Mouse (Mus musculus) embryonic facial prominence, embryonic 11.5 days (tissue): ENCODE results near the gene Ubac2. TPM values are rescaled to one million over a fixed set of nuclear protein-coding genes. Genes with fewer than 3 reads are reported as not detected.

Experiments used
- ATAC-seq: fragments of 200-750 bp; cut with Nextera tagmentation; replicated peaks from 2 replicates; pipeline ENCODE4 v1.8.0; 2017; ENCODE audit warnings: low read depth; ENCODE audit not compliant: insufficient number of reproducible peaks, low FRiP score, low TSS enrichment
- DNase-seq: peaks from one replicate; pipeline ENCODE4 v3.0.0-alpha.2; 2015; ENCODE audit warnings: low spot score
- H3K27ac ChIP-seq: fragments of 300-500 bp; sonication (generic); replicated peaks from 2 replicates; pipeline ENCODE4 v1.5.1; 2014; ENCODE audit warnings: mild to moderate bottlenecking, low read depth, low read length, control low read depth
- H3K27me3 ChIP-seq: fragments of 300-500 bp; sonication (generic); 2 replicates; pipeline ENCODE4 v1.6.1; 2014; ENCODE audit warnings: mild to moderate bottlenecking, low read length, moderate library complexity, mixed read lengths; ENCODE audit not compliant: control insufficient read depth, insufficient read depth
- H3K36me3 ChIP-seq: fragments of 300-500 bp; sonication (generic); replicated peaks from 2 replicates; pipeline ENCODE4 v1.6.1; 2014; ENCODE audit warnings: low read depth, mild to moderate bottlenecking, low read length, moderate library complexity, mixed read lengths; ENCODE audit not compliant: control insufficient read depth, insufficient read depth
- H3K4me1 ChIP-seq: fragments of 300-500 bp; sonication (generic); 2 replicates; pipeline ENCODE4 v1.6.1; 2014; ENCODE audit warnings: low read length, mixed read lengths; ENCODE audit not compliant: control insufficient read depth, insufficient read depth
- H3K4me2 ChIP-seq: fragments of 300-500 bp; sonication (generic); 2 replicates; pipeline ENCODE4 v1.6.1; 2014; ENCODE audit warnings: low read depth, mild to moderate bottlenecking, control low read depth, low read length, moderate library complexity
- H3K4me3 ChIP-seq: fragments of 300-500 bp; sonication (generic); 2 replicates; pipeline ENCODE4 v1.5.1; 2014; ENCODE audit warnings: low read depth, low read length, control low read depth
- H3K9ac ChIP-seq: fragments of 300-500 bp; sonication (generic); replicated peaks from 2 replicates; pipeline ENCODE4 v1.6.1; 2014; ENCODE audit warnings: mild to moderate bottlenecking, control low read depth, low read length
- H3K9me3 ChIP-seq: fragments of 300-500 bp; sonication (generic); replicated peaks from 2 replicates; pipeline ENCODE4 v1.6.1; 2016; ENCODE audit warnings: mild to moderate bottlenecking, low read length, inconsistent platforms, mixed read lengths; ENCODE audit not compliant: control insufficient read depth
- whole genome bisulfite sequencing: fragments of 180-500 bp; shearing (Covaris S2); extraction: QIAGEN DNeasy Blood & Tissue Kit; methylation state at CpG from one replicate; pipeline ENCODE4 v1.1.7; 2014; 5-methylcytosine and 5-hydroxymethylcytosine counted together
- polyA plus RNA-seq: library from polyadenylated mRNA; unstranded; fragments of >200 nt; fragmentation: Nextera tagmentation; extraction: Ambion mirVana; gene quantifications from 2 replicates; pipeline ENCODE4 v1.2.1, GENCODE M21; 2014

Gene Ubac2
- polyA plus RNA-seq, 1 experiment from 2014 or later, result 71.9 TPM

GRCm38 (mm10) chr14:121930731-121931383 is 52.4 kb downstream of the Ubac2 start:
- Histone ChIP-seq H3K9me3 (no peaks in the 10 kb centered on the region), H3K4me2 (no peak overlapping the region), H3K4me1 (no peaks in the 10 kb centered on the region), H3K27me3 (no peaks in the 10 kb centered on the region), H3K9ac (no peak overlapping the region), H3K4me3 (no peak overlapping the region), H3K27ac (no peak overlapping the region), H3K36me3 (no peaks in the 10 kb centered on the region; the same call in 1 of the 2 replicates)
- 86% methylated on average over 7 of the region's 7 CpGs for WGBS
- DNase-seq (no peak), ATAC-seq (no peak)

DNA sequence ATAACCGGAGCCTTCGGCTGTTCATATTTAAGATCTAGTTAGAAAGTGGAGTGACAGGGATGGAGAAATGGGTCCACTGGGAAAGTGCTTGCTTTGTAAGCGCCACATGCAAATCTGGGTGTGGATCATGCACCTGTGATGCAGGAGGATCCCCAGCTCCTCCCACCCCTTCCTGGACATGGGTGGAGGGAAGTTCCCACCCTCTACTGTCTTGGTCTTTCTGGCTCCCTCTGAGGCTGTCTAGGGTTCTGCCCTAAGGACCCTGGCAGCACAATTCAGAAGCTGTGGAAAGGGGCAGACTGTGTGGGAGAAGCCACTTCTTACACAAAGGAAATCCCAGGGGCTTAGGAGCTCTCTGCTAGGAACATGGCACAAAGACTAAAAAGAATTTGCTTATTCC is 53.2 kb downstream of the Ubac2 start:
- H3K4me3 ChIP-seq, result no peak overlapping the region

GRCm38 (mm10) chr14:121932180-121932579 is 53.8 kb downstream of the Ubac2 start:
- no peak overlapping the region for H3K4me3 ChIP-seq
- H3K4me2 ChIP-seq, result no peak overlapping the region
- H3K27ac ChIP-seq, result no peak overlapping the region
- no peak for DNase-seq
- H3K27me3 ChIP-seq, result no peaks in the 10 kb centered on the region
- no peaks in the 10 kb centered on the region for H3K4me1 ChIP-seq
- H3K9me3 ChIP-seq, result no peaks in the 10 kb centered on the region
- H3K9ac ChIP-seq, result no peak overlapping the region
- ATAC-seq, result no peak
- 84% methylated on average over 4 of the region's 4 CpGs for WGBS
- no peaks in the 10 kb centered on the region; the same call in 1 of the 2 replicates for H3K36me3 ChIP-seq

More for the DNA sequence above, 53.2 kb downstream of the Ubac2 start:
- Histone ChIP-seq H3K27me3 (no peaks in the 10 kb centered on the region), H3K27ac (no peak overlapping the region), H3K36me3 (no peaks in the 10 kb centered on the region; the same call in 1 of the 2 replicates), H3K9ac (no peak overlapping the region), H3K4me1 (no peaks in the 10 kb centered on the region), H3K4me2 (no peak overlapping the region), H3K9me3 (no peaks in the 10 kb centered on the region)
- DNase-seq (no peak), ATAC-seq (no peak)
- WGBS, result 92% methylated on average over 3 of the region's 3 CpGs

DNA sequence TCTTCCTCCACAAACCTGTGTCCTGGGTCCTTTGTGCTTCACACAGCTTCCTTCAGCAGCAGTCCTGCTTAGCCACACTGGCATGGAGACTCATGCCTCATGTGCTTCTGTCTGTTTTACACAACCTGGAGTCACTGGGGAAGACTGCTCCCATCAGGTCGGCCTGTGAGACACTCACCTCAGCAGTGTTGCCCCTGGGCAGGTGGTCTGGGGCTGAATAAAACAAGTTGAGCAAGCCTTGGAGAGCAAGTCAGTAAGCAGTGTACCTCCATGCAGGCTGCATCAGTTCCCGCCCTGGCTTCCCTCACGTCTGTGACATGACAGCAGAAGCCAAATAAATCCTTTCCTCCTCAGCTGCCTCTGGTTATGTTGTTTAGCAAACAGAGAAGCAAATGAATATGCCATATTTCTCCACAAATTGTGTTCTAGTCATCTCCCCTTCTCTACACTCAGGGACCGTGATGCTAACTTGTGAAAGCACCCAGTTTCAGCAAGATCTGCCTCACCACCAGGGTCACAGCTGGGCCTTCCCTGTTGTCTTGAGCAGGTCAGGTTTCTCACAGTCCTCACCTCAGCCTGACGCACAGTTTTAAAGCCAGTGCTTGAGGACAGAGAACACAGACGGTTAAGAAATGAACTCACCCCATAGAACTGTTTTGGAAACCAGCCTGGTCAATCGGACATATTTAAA is 55.6 kb downstream of the Ubac2 start:
- Histone ChIP-seq H3K9ac (no peak overlapping the region), H3K4me1 (no peaks in the 10 kb centered on the region), H3K36me3 (no peaks in the 10 kb centered on the region; the same call in 1 of the 2 replicates), H3K9me3 (no peaks in the 10 kb centered on the region), H3K27ac (no peak overlapping the region), H3K4me3 (no peak overlapping the region), H3K4me2 (no peak overlapping the region), H3K27me3 (no peaks in the 10 kb centered on the region)
- no peak for DNase-seq
- WGBS, result 90% methylated on average over 7 of the region's 7 CpGs
- no peak; the same call in 1 of the 2 replicates for ATAC-seq

DNA sequence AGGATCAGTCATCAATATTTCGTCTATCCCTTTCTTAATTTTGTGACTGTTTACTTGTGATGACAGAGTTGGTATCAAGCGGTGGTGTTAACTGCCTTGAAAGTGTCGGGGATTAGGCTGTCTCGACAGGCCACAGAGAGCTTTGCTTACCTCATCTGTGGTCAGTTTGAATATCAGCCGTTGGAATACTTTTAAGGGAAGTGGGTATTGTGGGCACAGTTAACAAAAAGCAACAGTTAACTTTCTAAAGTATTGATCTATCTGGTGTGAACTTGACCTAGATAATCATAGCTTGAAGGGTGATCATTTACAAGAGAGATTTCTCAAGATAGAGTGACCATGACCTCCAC is 56.2 kb downstream of the Ubac2 start:
- H3K4me1 ChIP-seq, result no peaks in the 10 kb centered on the region
- no peak overlapping the region for H3K9ac ChIP-seq
- 91% methylated on average over 5 of the region's 5 CpGs for WGBS
- no peaks in the 10 kb centered on the region for H3K9me3 ChIP-seq
- H3K4me2 ChIP-seq, result no peak overlapping the region
- no peak overlapping the region for H3K27ac ChIP-seq
- no peak overlapping the region for H3K4me3 ChIP-seq
- H3K36me3 ChIP-seq, result no peaks in the 10 kb centered on the region; the same call in 1 of the 2 replicates
- H3K27me3 ChIP-seq, result no peaks in the 10 kb centered on the region
- DNase-seq (no peak), ATAC-seq (no peak)

DNA sequence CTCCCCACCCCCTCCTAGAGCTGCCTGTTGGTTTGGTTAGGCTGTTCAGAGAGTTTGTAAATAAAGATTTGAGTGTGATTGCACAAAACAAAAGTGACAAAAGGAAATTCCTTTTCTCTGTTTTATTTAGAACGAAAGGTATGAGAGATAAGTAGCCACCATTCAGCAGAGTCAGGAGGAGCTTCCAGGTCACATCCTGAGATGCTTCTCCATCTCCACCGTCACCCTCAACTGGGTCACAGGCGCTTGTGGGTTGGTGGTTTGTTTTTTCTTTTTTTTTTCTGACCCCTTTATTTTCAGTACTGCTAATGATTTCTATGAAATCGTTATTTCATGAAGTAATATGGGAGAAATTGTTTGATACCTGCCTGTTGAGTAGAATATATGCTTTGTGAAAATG is 57.9 kb downstream of the Ubac2 start:
- H3K4me1 ChIP-seq, result no peaks in the 10 kb centered on the region
- no peak for ATAC-seq
- no peaks in the 10 kb centered on the region; the same call in 1 of the 2 replicates for H3K36me3 ChIP-seq
- H3K4me2 ChIP-seq, result no peak overlapping the region
- no peaks in the 10 kb centered on the region for H3K27me3 ChIP-seq
- no peak overlapping the region for H3K4me3 ChIP-seq
- H3K27ac ChIP-seq, result no peak overlapping the region
- 93% methylated on average over 4 of the region's 4 CpGs for WGBS
- no peak for DNase-seq
- no peak overlapping the region for H3K9ac ChIP-seq
- H3K9me3 ChIP-seq, result no peaks in the 10 kb centered on the region

DNA sequence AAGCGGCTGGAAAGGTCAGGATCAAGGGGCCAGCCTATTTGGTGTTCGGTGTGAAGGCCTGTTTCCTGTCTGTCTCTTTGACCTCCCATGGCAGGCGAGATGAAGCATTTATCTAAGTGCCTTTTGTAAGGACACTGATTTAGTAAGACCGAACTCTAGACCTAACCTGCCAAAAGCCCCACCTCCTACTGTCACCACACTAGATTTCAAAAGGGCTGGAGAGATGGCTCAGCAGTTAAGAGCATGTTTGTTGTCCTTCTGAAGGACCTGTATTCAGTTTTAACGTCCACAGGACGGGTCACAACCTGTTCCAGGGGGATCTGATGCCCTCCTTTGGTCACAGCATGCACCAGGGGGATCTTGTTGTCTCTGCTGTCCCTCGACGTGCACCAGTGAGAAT is 58.4 kb downstream of the Ubac2 start:
- DNase-seq (no peak), ATAC-seq (no peak)
- Histone ChIP-seq H3K4me3 (no peak overlapping the region), H3K9ac (no peak overlapping the region), H3K4me1 (no peaks in the 10 kb centered on the region), H3K27ac (no peak overlapping the region), H3K4me2 (no peak overlapping the region), H3K9me3 (no peaks in the 10 kb centered on the region), H3K27me3 (no peaks in the 10 kb centered on the region), H3K36me3 (no peaks in the 10 kb centered on the region; the same call in 1 of the 2 replicates)
- 78% methylated on average over 8 of the region's 8 CpGs for WGBS

- Histone ChIP-seq H3K4me1 (no peaks in the 10 kb centered on the region), H3K9ac (no peak overlapping the region), H3K27ac (no peak overlapping the region), H3K4me3 (no peak overlapping the region), H3K9me3 (no peaks in the 10 kb centered on the region), H3K36me3 (no peaks in the 10 kb centered on the region; the same call in 1 of the 2 replicates), H3K27me3 (no peaks in the 10 kb centered on the region), H3K4me2 (no peak overlapping the region)
- ATAC-seq (no peak), DNase-seq (no peak)
- 84% methylated on average over 11 of the region's 11 CpGs for WGBS
These were observed 59.3 kb downstream of the Ubac2 start for GRCm38 (mm10) chr14:121937601-121938255.
